Mouse (Mus musculus): Measurements from ENCODE around the gene Rps10. TPM values are rescaled to one million over a fixed set of nuclear protein-coding genes. Genes with fewer than 3 reads are reported as not detected.
A peak's percentile ranks its signal among the peaks of the same experiment; 100 is the strongest.

Rps10 gene
- 525 and 561 TPM in 2 replicates for polyA plus RNA-seq (2012; rRNA removed)

- peaks cover 2% of the 10 kb centered on the region; the same call in 1 of the 2 replicates for H3K4me1 ChIP-seq (ENCODE audit: control insufficient read depth, insufficient read depth, low read length)
- TF ChIP-seq CTCF (IDR thresholded peaks at IDR 0.05; ENCODE audit: extremely low read depth, insufficient read depth, low read length) (no peak), POLR2A (IDR thresholded peaks at IDR 0.05; ENCODE audit: extremely low read depth, insufficient read depth, low read length) (no peak)
- H3K27ac ChIP-seq (ENCODE audit: insufficient read depth, low read length), result peak within 1 kb of the TSS; percentile 41
- peak within 1 kb of the TSS; percentile 71; the same call in 1 of the 2 replicates for H3K4me3 ChIP-seq (ENCODE audit: insufficient read depth, low read length)
Measured at GRCm38 (mm10) chr17:27636132-27637020, at the start of gene Rps10. TSS of gene Rps10 (minus strand) at chr17:27636669.

GRCm38 (mm10) chr17:27685550-27685913, 49.1 kb upstream of the Rps10 start:
- H3K27ac ChIP-seq (ENCODE audit: insufficient read depth, low read length), result peak overlapping the region; percentile 93
- H3K4me3 ChIP-seq (ENCODE audit: insufficient read depth, low read length), result peak overlapping the region; percentile 82
- H3K4me1 ChIP-seq (ENCODE audit: control insufficient read depth, insufficient read depth, low read length), result peaks cover 6% of the 10 kb centered on the region
- TF ChIP-seq CTCF (IDR thresholded peaks at IDR 0.05; ENCODE audit: extremely low read depth, insufficient read depth, low read length), result no peak
- no peak for TF ChIP-seq POLR2A (IDR thresholded peaks at IDR 0.05; ENCODE audit: extremely low read depth, insufficient read depth, low read length)

GRCm38 (mm10) chr17:27684886-27685549, 48.5 kb upstream of the Rps10 start:
- Histone ChIP-seq H3K4me3 (ENCODE audit: insufficient read depth, low read length) (peak overlapping the region; percentile 82), H3K4me1 (ENCODE audit: control insufficient read depth, insufficient read depth, low read length) (peaks cover 3% of the 10 kb centered on the region; the same call in 1 of the 2 replicates), H3K27ac (ENCODE audit: insufficient read depth, low read length) (peak overlapping the region; percentile 93)
- no peak for TF ChIP-seq POLR2A (IDR thresholded peaks at IDR 0.05; ENCODE audit: extremely low read depth, insufficient read depth, low read length)
- peak; percentile 56 for TF ChIP-seq CTCF (IDR thresholded peaks at IDR 0.05; ENCODE audit: extremely low read depth, insufficient read depth, low read length)

- Histone ChIP-seq H3K27ac (ENCODE audit: insufficient read depth, low read length) (peak overlapping the region; percentile 88), H3K4me3 (ENCODE audit: insufficient read depth, low read length) (no peak overlapping the region), H3K4me1 (ENCODE audit: control insufficient read depth, insufficient read depth, low read length) (peaks cover 29% of the 10 kb centered on the region)
- no peak for TF ChIP-seq POLR2A (IDR thresholded peaks at IDR 0.05; ENCODE audit: extremely low read depth, insufficient read depth, low read length)
- TF ChIP-seq CTCF (IDR thresholded peaks at IDR 0.05; ENCODE audit: extremely low read depth, insufficient read depth, low read length), result no peak
Measured at GRCm38 (mm10) chr17:27678924-27679813, 42.7 kb upstream of the Rps10 start.

GRCm38 (mm10) chr17:27677756-27678155, 41.3 kb upstream of the Rps10 start:
- Histone ChIP-seq H3K4me3 (ENCODE audit: insufficient read depth, low read length) (no peak overlapping the region), H3K4me1 (ENCODE audit: control insufficient read depth, insufficient read depth, low read length) (peaks cover 27% of the 10 kb centered on the region), H3K27ac (ENCODE audit: insufficient read depth, low read length) (0 out of 2 replicates have a peak overlapping the region, but pooled peaks have one; percentile 41)
- no peak for TF ChIP-seq CTCF (IDR thresholded peaks at IDR 0.05; ENCODE audit: extremely low read depth, insufficient read depth, low read length)
- TF ChIP-seq POLR2A (IDR thresholded peaks at IDR 0.05; ENCODE audit: extremely low read depth, insufficient read depth, low read length), result no peak

GRCm38 (mm10) chr17:27676270-27676669, 39.8 kb upstream of the Rps10 start:
- no peak overlapping the region for H3K27ac ChIP-seq (ENCODE audit: insufficient read depth, low read length)
- TF ChIP-seq POLR2A (IDR thresholded peaks at IDR 0.05; ENCODE audit: extremely low read depth, insufficient read depth, low read length) (no peak), CTCF (IDR thresholded peaks at IDR 0.05; ENCODE audit: extremely low read depth, insufficient read depth, low read length) (no peak)
- H3K4me1 ChIP-seq (ENCODE audit: control insufficient read depth, insufficient read depth, low read length), result peaks cover 27% of the 10 kb centered on the region
- no peak overlapping the region for H3K4me3 ChIP-seq (ENCODE audit: insufficient read depth, low read length)

- H3K4me1 ChIP-seq (ENCODE audit: control insufficient read depth, insufficient read depth, low read length), result peaks cover 27% of the 10 kb centered on the region
- TF ChIP-seq CTCF (IDR thresholded peaks at IDR 0.05; ENCODE audit: extremely low read depth, insufficient read depth, low read length) (0 out of 2 replicates have a peak, but pooled peaks have one; percentile 16), POLR2A (IDR thresholded peaks at IDR 0.05; ENCODE audit: extremely low read depth, insufficient read depth, low read length) (no peak)
- no peak overlapping the region for H3K4me3 ChIP-seq (ENCODE audit: insufficient read depth, low read length)
- H3K27ac ChIP-seq (ENCODE audit: insufficient read depth, low read length), result 0 out of 2 replicates have a peak overlapping the region, but pooled peaks have one; percentile 4
Measured at GRCm38 (mm10) chr17:27675453-27675852, 39.0 kb upstream of the Rps10 start.

GRCm38 (mm10) chr17:27673945-27674344, 37.5 kb upstream of the Rps10 start:
- Histone ChIP-seq H3K4me1 (ENCODE audit: control insufficient read depth, insufficient read depth, low read length) (peaks cover 21% of the 10 kb centered on the region), H3K27ac (ENCODE audit: insufficient read depth, low read length) (no peak overlapping the region), H3K4me3 (ENCODE audit: insufficient read depth, low read length) (no peak overlapping the region)
- TF ChIP-seq POLR2A (IDR thresholded peaks at IDR 0.05; ENCODE audit: extremely low read depth, insufficient read depth, low read length) (no peak), CTCF (IDR thresholded peaks at IDR 0.05; ENCODE audit: extremely low read depth, insufficient read depth, low read length) (no peak)

GRCm38 (mm10) chr17:27671720-27672119, 35.3 kb upstream of the Rps10 start:
- no peak overlapping the region for H3K4me3 ChIP-seq (ENCODE audit: insufficient read depth, low read length)
- H3K4me1 ChIP-seq (ENCODE audit: control insufficient read depth, insufficient read depth, low read length), result peaks cover 10% of the 10 kb centered on the region
- no peak for TF ChIP-seq CTCF (IDR thresholded peaks at IDR 0.05; ENCODE audit: extremely low read depth, insufficient read depth, low read length)
- no peak for TF ChIP-seq POLR2A (IDR thresholded peaks at IDR 0.05; ENCODE audit: extremely low read depth, insufficient read depth, low read length)
- no peak overlapping the region for H3K27ac ChIP-seq (ENCODE audit: insufficient read depth, low read length)
